Mouse (Mus musculus): ENCODE measurements at regions not wholly inside any gene's neighbourhood (a gene's known extent, or its start where the extent isn't known, plus 50 kb on each side); places are given as distances from the start of the nearest gene placed in this dataset.

DNA sequence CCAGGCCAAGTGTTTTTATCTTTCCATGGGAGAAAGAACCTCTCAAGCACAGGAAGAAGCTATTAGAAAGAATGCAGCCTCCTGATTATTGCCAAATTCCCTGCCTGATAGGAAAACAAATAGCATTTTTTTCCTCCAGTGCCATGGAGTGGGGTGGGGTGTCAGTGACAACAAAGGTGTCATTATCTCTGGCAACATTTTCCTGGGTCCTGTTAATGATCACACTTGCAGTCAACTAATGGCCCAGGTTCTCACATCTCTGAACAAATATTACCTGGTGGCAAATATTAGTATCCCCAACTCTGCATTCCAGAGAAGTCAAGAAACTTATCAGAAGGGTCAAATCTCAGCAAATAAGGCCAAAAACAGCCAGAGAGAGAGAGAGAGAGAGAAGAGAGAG is 298.6 kb downstream of the Sox4 start:
- no peak for TF ChIP-seq EP300 (optimal IDR thresholded peaks at IDR 0.05)
- no peak for TF ChIP-seq CTCF (IDR thresholded peaks at IDR 0.05; ENCODE audit: low read depth)
